Mouse (Mus musculus): ENCODE measurements at regions not wholly inside any gene's neighbourhood (a gene's known extent, or its start where the extent isn't known, plus 50 kb on each side); places are given as distances from the start of the nearest gene placed in this dataset.

DNA sequence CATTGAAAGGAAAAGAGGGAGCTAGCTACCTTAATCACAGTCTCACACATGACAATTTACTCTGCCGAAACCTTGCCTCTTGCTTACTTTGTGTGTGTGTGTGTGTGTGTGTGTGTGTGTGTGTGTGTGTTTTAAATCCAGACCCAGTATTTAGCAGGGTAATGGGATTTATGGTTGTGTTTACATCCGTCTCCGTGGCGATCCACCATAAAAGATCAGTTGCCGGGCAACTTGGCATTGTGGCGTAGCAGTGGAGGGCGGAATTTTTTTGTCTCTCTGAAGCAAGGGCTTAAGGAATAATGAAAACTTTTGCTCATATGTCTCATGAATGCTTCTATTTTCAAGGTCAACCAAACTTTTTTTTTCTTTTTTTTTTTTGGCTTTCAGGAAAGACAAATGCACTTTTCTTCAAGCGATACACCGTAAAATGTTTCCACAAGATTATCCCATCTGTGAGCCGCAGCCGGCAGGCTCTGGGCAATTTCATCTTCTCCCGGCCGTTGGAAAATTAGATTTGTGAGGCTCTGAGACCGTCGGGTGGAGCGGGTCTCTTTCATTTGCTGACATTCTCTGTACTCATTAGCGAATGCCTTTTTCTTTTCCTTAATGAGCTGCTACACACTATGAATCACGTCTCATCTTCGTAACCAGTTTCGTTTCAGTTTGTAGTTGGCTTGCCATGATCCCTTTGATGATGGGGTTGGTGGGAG, 53.9 kb upstream of the Ptch1 start:
- DNase-seq = no peak

DNA sequence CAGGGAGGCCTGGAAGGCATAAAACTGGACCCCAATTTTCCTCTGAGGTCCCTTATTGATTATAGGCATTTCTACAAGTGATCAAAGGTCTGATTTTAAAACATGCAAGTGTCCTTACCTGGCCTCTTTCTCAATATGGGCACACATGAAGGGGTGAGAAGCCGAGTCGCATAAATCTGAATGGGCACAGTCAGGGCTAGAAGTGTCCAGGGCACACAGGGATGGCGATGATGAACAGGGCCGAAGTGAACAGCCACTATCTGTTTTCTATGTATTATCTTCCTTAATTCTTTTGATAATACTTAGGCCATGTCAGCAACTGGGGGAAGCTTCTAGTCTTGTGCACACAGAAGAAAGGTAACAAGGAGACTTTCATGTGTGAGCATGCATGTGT, 54.5 kb upstream of the Ptch1 start:
- DNase-seq = no peak

DNA sequence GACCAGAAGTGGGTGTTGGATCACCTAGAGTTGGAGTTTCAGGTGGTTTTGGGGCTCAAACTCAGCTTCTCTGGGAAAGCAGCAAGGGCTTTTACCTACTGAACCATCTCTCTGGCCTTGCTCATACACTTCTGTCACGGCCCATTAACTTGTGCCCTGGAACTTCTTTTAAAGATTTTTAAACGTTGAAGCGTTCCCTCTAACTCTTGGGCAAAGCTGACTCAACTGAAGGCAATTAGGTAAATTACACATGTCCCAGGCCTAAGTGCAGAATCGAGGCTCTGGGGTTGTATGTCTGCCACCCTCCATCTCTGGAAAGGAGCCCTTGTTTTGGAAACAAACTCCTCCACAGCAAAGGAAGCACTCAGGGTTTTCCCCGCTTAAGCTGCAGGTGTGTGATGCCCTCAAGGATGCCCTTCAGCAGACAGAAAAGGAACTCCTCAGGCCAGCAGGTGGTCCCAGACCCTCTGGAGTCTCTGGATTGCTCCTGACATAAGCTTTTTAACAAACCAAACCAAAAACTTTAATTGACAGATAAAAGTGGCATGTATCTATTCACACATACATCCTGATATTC, 58.5 kb upstream of the Ptch1 start:
- no peak for DNase-seq

DNA sequence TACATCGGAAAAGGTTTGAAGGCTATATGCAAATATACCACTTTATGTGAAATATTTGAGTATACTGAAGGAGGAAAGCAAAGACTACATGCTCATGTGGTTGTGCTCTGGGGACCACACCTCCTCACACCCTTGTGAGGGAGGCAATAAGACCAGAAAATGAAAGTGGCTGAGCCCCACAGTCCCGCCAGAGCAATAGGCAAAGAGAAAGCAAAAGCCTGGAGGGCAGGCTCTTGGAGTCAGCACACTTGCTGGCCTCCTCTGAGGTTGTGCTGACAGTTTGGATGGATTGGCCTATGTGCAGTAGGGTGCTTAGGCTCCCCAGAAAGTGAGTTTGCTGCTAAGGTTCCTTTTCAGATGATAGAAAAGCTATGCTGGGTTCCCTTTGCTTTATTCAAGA, 60.9 kb upstream of the Ptch1 start:
- no peak for DNase-seq

DNA sequence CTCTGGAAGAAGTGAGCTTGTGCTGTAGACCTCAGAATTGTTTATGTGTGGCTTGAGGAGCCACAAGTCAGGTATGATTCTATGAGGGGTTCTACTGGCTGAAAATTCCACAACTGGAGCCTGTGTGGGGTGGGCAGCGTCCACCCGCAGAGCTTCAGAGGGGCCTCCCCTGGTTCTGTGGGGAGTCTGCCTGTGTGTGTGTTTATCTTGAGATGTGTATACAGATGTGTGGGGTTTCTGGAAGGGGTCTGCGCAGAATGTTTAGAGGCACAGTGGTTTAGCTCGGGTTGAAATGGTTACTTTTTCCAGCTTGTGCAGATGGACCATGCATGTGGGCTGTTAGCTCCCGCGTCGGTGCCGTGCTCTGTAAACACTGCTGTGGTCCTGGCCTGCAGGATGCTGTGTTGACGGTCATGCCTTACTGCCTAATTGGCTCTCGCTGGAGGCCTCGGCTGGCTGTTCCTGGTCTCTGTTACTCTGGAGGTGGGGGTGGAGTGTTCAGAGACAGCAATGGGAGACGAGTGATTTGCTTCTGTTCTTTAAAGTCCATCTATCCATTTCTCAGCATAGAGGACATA, 68.3 kb upstream of the Ptch1 start:
- DNase-seq = no peak

DNA sequence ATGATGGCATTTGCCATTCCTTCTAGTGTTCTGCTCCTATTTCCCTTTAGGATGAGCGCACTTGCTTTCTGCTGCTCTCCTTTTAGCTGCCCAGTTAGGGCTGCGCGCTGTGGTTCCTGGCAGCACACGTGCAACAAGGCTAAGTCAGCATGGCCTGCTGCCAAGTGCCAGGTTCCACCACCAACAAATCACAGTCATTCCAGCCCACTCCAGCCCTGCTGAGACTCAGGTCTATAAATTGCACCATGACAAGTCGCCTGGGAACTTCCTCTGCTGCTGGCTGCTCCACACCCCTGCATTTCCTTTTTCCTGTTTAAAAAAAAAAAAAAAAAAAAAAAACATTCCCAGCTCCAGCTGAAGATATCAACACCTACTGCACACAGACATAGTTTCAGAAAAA, 69.2 kb upstream of the Ptch1 start:
- peak; percentile 83 for DNase-seq

DNA sequence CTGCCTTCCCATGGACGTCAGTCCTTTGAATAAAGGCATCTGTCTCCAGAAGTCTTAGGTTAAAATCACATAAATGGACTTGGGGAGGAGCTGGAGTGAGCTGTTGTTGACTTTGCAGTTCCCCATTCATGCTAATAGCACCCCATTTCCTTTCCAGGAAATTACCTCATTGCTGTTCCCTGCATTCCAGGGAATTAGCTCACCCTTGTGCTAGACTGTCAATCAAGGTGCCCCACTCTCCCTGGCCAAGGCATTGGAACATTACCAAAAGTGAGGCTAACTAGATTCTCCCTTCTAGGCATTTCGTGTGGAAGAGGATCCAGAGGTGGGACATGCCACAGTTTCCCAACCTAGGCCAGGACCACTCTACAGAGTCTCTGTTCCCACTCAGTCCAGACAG, 70.0 kb upstream of the Ptch1 start:
- DNase-seq = no peak

DNA sequence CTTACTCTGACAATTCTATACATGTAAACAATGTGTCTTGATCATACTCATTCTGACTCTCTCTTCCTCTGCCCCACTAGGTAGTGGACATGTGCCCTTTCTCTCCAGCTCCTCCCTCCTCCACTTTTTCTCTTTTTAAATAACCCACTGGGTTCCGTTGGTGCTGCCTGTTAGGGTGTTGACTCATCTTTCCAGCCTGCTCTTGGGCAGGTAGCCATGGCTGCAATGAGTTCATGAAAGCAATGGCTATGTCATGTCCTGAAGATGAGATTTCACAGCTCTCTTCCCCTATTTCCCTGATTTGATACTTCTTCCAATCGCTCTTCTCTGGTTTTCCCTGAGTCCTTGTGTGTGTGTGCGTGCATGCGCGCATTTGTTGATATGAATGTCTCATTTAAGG, 70.9 kb upstream of the Ptch1 start:
- no peak for DNase-seq

DNA sequence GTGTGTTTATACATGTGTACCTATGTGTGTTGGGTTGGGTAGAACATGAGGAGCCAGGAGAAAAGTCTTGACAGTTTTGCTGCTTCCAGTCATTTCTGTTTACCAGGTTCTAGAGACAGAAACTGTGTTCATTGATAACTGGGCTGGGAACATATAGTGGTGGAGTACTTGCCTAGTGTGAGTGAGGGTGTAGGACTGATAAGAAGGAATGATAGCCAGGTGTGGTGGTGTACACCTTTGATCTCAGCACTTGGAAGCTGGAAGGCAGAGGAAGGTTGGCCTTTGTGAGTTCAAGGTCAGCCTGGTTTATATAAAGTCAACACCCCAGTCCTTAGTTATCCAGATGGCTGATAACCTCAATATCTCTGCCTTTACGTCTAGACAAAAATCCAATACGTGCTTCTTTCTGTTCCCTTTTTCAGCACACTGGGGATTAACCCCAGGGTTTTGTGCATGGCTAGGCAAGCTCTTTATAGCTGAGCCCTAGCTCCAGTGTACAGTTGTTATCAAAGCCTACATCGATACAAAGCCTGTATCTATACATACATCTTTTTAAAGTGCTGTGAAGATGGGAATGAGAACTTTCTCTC, 75.8 kb upstream of the Ptch1 start:
- DNase-seq = no peak

DNA sequence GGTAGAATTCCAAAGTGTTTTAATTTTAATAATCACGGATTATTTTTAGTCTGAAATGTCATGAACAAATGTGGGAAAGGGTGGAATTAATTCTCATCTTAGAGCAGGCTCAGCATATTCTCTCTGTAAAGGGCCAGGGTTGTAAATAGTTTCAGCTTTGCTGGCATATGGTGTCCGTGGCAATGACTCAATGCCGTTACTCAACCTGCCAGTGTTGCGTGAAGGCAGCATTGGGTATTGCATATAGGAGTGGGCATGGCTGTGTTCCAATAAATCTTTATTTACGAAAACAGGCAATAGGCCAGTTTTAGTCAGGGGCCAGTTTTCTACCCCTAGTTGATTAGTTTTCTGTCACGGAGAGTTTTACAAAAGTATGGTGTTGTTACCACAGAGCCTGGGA, 81.1 kb upstream of the Ptch1 start:
- DNase-seq = no peak

DNA sequence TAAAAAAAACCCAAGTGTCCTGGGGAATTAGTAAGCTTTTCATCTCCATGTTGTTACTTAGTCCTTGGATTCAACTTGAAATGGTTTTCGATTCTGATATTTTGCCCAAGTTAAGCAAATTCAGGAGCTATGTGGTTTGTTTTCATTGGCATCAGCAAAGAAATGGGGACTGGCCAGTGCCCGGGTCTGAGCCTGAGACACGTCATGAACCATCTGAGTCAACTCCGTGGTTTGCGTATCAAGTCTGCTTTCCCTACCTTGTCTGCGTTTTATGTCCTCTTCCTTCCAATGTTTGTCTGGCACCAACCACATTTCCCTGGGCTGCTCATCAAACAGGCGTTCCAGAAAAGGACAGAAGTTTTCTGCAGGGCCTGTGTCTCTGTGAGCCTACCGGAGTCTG, 83.7 kb upstream of the Ptch1 start:
- no peak for DNase-seq

DNA sequence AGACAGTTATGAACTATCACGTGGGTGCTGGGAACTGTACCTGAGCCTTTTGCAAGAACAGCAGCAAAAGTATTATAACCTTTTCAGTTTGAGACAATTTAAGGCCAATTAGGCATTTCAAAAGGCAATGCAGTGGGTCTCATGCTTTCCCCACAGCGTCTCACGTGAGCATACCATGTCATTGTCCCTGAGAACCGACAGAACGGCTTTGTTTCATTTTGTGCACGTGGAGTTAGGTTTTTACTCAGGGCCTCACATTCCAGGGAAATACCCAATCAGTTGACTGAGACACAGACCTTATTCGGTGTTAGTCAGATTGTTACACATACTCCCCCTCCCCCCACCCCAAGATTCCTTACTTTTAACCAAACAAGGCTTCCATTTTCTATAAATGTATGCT, 86.0 kb upstream of the Ptch1 start:
- no peak for DNase-seq

DNA sequence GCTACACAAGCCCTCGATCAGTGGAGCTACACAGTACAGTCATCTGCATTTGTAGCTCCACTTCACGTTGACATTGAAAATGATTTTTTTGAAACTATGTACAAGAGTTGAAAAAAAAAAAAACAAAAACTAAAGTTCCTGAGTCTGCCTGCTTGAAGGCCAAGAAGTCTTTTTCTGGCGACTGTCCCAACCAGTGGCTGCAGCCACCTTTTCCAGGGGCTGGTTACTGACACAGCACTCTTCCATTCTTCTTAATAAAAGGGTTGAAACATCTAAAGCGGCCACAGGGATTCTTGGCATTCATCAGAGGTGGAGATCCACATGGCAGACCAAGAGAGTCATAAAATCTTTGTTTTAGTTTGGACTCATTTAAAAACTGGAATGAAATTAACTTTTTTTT, 87.0 kb upstream of the Ptch1 start:
- DNase-seq = no peak

DNA sequence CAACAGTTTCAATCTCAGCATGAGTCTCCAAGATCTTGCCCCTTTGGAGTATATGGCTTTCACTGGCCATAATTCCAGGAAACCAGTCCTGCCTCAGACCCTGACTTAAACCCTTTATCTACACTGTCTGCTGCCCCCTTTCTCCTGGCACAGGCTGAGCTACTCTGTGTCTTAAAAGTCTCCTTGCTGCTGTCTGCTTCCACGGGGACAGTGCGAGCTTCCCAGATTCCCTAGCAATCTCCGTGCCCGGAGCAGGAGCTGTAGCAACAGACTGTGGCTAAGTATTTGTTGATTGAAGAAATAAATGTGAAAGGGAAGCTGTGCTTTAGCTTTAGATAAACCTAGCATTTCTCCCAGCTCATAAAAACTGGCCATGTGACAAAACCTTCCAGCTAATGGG, 95.2 kb upstream of the Ptch1 start:
- DNase-seq = no peak

DNA sequence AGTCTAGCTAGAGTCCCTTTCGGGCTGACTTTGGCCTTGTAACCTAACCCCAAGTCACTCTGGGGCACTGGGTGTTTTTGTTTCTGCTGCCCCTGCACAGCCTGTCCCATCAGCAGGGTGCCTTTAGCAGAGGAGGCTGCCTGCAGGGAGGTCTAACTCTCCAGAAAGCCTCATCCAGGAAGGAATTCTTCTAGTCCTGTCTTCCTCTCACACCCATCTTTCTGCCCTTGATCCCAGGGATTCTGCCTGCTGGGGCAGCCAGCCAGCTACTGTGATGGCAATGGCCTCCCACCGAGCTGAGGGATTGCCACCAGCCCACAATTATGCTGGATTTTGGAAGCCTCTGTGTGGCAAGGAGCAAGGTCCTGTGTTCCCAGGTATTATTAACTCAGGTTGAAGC, 95.6 kb upstream of the Ptch1 start:
- DNase-seq = peak; percentile 38

DNA sequence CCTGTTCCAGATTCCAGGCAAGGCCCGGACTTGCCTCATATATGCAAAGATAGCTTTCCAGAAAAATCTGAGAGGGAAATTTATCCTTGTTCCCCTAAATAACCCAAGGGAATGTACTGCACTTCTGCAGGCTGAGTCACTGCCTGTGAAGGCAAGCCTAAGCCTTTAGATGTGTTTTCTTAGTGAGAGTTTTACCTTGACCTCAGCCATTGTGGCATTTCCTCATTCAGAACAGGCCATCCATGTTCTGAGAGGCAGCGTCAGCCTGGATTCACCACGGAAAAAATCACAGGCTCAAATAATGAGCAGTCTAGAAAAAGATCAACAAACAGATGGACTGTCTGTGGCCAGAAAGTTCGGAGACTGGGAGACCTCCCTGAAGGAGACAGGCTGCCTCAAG, 99.0 kb upstream of the Ptch1 start:
- no peak for DNase-seq

DNA sequence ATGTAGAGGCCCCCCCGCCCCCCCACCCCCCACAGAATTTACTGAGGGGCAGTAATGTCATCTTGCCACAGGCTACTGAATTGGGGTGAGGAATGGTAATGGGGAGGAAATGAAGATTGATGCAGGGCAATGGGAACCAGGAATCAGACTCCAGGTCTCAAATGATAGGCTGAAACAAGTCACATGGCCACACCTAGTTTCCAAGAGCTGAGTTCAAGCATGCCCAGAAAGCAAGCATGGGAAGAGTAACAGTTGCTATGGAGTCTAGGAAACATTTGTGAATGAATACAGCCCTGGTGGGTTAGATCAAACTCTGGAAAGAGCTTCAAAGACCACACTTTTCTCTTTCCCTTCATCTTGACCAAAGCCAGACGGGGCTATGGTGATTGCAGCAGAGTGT, 104.3 kb upstream of the Ptch1 start:
- no peak for DNase-seq

DNA sequence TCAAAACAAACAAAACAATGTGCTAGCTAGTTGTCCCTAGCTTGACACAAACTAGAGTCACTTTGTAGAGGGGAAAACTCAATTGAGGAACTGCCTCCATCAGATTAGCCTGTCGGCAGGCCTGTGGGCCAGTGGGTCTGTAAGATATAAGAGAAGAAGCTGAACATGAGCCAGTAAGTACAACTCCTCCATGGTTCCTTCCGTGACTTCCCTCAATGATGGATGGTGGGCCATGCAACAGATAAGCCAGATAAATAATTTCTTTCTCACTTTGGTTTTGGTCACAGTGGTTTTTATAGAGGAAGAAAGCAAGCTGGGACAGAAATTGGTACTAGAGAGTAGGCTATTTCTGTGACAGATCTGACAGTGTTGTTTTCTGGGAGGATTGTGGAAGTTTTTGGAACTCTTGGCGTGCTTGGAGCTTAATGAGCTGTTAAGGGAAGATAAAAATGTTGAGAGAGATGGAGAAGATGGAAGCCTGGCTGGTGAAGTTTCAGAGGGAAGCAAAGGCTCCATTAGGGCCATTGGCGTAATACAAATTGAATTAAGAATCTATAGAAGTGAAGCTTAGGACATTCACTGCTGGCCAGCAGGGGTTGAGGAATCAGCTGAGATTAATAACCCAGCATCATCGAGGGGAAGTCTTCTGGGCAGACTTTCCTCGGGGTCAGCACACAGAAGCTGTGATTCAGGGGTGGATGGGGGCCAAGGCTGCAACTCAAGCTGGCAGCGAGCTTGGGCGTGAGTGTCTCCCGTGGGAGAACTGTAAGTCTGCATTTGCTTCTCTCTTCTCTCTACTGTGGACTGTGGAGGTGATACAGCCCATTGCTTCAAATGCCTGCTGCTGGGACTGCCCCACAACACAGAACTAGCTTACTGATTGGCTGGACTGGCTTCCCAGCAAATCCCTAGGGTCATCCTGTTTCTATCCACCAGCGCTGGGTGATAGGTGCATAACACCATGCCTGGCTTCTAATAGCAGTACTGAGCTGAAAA, 105.2 kb upstream of the Ptch1 start:
- DNase-seq = no peak

DNA sequence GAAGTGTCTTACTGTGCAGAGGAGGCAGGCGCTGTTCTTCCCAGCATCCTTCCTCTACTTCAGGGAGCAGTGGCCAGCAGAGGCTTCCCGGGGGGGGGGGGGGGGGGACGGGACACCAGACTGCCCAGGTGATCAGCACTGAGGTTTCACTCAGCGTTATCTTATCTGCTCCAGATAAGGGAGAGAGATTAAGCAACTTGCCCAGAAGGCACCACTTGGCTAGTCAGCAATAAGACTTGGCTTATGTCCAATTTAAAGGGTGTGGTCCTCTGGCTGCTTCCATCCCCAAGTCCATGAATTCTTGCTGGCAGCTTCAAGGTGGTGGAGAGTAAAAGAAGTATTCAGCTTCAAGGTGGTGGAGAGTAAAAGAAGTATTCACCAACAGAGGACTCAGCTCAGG, 108.9 kb upstream of the Ptch1 start:
- no peak for DNase-seq

DNA sequence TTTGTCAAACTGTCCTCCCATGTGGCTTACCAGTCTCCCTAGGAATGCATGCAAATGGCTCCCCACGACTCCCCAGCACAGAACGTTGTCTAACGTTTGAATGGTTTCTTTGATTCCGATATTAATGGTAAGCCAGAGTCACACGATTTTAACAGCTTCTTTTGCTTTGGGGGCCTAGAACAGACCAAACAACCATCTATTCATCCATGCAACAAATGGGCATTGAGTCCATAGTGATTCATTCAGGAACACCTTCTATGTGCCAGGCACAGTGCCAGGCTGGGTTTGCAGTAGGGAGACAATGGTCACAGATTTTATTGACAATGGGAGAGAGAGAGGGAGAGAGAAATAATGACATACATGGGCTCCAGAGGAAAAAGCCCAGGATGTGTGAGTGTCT, 118.6 kb upstream of the Ptch1 start:
- DNase-seq = no peak

DNA sequence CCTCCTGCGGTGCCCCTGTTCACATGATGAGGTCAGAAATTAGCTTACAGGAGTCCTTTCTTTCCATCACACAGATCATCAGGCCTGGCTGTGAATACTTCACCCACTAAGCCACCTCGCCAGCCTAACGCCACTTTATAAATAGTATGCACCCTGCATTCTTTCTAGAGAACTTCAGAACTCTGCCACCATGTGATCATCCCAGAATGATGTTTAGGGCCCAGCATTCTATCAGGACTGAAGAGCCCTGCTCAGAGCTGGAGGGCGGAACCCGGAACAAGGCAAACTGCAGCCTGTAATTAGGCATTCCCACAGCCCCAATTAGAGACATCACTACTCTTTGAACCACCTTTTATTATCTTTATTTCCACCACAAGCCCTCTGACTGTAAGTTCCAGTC, 120.2 kb upstream of the Ptch1 start:
- no peak for DNase-seq

DNA sequence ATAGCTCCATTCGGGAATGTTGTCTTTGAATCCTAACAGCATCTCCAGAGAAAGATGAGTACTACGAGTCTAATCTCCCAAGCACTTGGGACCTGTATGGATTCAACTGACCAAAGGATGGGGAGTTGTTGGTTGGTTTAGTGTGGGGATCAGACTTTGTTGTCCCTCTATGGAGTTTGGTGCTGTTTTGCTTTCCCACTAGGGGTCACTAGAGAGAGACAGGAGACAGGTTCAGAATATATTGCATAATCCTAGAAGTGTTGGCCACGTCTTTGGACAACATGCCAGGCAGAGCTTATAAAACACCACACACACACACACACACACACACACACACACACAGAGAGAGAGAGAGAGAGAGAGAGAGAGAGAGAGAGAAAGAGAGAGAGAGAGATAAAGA, 118.6 kb upstream of the Ercc6l2 start:
- peak; percentile 19 for DNase-seq

DNA sequence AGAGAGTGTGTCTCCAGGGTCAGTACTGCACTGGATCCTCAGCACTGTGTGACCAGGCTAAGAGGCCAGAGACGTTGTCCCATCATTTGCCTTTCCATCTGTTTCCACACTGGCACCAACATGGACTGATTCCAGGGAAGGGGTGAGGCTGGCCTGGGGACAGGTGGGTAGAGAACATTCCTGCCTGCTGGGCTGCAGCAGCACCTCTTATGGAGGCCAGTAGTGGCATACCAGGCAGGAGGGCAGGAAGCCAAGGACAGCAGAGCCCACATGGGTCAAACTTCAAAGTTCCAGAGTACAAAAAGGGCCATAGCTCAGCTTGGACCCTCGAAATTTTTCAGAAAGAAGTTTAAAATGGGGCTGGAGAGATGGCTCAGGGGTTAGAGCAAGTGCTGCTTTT, 115.4 kb upstream of the Ercc6l2 start:
- DNase-seq = peak; percentile 44

Data from kidney, adult 18-20 months (tissue).